Mouse (Mus musculus): Measurements from ENCODE around the gene Rpgr.

GRCm38 (mm10) chrX:10102739-10103138 is 114.0 kb downstream of the Rpgr start:
- no peak for TF ChIP-seq POLR2A (IDR thresholded peaks at IDR 0.05; ENCODE audit: insufficient read depth, low read depth, low read length)
- TF ChIP-seq CTCF (IDR thresholded peaks at IDR 0.05): no peak

All from heart, adult 2 months (tissue).